Mouse (Mus musculus): ENCODE measurements around the gene Qtrt2. TPM values are rescaled to one million over a fixed set of nuclear protein-coding genes. Genes with fewer than 3 reads are reported as not detected.

Qtrt2 gene
- total RNA-seq, 4 experiments from 2014 or later = 6.4 to 16.6 (median 13.0) TPM

DNA sequence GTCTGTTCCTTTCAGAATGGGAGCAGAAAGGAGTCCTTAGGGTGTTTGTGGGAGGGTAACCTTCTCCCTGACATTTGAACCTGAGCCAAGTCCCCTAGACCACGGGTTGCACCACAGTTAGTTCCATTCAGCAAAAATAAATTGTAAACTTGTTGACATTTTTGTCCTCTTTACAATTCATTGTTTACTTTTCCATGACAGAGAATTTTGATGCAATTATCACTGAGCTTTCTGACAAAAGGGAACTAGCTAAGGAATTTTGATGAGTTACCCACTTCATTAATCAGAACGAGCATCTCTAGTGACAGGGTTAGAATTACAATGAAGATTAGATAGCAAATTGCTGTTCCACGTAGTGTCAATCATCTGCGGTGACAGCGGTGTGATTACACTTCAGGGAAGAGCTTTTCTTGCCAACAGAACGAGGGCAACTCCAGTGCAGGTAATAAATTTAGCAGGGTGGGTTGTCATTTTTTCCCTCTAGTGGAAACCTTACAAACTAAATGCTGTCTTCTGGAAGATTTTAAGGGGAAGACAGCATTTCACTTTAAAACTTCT lies 1.5 kb downstream of the Qtrt2 start:
- no peak for DNase-seq (ENCODE audit: low spot score)

DNA sequence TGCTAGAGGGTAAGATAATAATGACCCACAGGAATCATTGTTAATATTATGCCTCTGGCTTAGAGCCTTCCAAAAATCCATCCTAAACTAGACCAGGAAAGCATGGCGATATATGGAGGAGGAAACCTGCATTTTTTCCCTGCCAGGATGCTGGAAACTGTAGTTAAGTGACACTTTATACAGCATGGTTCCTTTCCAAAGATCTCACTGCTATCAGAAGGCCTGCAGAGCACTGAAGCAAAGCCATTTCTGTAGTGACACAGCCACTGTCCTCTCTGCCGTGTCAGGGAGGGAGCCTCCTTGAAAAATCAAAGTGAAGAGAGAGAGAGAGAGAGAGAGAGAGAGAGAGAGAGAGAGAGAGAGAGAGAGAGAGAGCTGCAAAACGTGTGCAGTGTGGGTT lies 4.0 kb downstream of the Qtrt2 start:
- no peak for DNase-seq (ENCODE audit: low spot score)

DNA sequence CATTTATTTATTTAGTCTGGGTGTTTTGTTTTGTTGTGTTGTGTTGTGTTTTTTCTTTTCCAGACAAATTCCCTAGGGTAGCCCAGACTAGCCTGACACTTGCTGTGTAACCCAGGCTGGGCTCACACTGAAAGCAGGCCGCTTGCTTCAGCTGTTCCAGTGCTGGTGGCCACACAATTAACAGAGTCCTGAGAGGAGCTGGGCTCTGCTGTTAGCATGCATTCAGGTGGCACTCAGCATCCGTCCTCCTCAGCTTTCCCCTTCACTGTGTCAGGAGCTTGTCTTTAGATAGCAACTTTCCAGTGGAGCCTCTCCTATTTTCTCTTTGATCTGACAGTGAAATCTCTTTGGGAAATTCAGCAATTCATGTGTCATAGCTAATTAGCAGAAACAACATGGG lies 4.6 kb downstream of the Qtrt2 start:
- DNase-seq (ENCODE audit: low spot score) = no peak

DNA sequence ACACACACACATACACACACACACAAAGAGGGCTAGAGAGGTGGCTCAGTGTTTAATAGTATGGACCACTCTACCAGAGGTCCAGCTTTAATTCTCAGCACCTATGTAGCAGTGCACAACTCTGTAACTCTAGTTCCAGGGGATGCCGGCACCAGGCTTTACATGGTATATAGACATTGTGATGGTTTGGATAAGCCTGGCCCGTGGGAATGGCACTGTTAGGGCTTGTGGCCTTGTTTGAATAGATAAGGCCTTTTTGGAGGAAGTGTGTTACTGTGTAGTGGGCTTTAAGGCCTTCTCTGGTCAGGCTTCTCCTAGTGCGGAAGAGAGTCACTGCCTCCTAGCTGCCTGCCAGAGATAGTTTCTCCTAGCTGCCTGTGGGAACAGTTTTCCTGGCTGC lies 7.7 kb downstream of the Qtrt2 start:
- no peak for DNase-seq (ENCODE audit: low spot score)

DNA sequence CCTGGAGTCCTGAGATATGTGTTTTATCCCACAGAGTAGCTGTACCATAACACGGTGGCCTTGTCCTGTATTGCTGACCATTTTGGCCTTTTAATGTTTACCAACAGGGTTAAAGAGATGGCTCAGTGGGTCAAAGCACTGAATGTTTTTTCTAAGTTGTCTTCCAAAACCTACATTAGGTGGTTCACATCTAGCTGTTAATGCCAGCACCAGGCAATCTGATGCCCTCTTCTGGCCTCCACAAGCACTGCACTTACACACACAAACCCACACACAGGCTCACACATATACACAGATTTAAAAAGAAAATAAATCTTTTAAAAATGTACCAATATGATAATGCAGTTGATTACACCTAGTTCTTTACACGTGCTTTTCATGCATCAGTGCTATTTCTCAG lies 17.7 kb downstream of the Qtrt2 start:
- DNase-seq (ENCODE audit: low spot score) = no peak

DNA sequence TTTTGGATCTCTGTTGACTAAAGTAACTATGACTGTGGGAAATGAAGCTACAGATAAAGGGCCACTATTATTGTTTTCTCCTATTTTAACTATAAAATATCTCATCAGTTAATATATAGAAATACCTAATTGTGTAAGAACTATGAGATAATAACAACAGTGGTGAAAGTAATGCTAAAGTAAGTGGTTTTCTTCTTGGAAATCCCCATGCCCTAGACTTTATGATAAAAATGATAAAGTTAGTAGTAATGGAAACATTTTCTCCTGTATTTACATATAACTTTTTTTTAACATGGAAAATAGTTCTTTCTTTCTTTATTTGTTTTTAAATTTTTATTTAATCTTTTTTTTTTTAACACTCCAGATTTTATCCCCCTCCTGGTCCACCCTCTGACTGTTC lies 26.0 kb downstream of the Qtrt2 start:
- DNase-seq (ENCODE audit: low spot score) = no peak

DNA sequence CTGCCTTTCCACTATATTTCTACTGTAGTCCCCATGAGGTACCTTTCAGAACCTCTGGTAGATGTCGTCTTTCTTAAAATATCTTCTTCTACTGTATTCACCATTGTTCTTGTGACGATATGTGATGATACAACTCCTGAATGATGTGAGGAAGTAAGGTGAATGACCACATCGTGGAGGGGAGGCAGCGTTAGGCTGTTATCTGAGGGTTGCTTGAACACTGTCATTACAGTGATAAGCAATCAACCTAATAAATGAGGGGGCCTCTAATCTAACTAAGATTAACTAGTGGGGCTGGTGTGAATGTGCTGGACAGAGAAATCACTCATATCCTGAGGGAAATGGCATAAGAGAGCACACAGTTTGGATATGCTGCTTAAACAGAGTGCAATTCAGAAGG lies 26.5 kb downstream of the Qtrt2 start:
- no peak for DNase-seq (ENCODE audit: low spot score)

DNA sequence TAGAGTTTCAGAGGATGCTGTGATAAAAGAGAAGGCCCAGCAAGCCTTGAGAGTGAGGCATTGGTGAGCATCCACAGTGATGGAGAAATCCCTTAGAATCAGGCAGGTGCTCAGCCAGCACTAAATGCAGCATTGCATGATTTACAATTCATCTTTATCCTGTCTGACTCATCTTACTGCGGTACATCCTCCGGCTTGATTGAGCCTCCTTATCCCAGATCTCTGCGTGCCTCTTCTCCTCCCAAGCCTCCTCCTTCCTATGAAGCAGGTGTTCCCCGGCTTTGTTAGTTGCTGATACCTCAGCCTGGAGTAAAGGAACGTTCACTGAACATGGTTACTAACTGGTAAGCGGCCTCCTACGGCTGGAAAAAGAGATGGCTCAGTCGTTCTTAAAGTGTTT lies 32.1 kb downstream of the Qtrt2 start:
- DNase-seq (ENCODE audit: low spot score) = no peak

DNA sequence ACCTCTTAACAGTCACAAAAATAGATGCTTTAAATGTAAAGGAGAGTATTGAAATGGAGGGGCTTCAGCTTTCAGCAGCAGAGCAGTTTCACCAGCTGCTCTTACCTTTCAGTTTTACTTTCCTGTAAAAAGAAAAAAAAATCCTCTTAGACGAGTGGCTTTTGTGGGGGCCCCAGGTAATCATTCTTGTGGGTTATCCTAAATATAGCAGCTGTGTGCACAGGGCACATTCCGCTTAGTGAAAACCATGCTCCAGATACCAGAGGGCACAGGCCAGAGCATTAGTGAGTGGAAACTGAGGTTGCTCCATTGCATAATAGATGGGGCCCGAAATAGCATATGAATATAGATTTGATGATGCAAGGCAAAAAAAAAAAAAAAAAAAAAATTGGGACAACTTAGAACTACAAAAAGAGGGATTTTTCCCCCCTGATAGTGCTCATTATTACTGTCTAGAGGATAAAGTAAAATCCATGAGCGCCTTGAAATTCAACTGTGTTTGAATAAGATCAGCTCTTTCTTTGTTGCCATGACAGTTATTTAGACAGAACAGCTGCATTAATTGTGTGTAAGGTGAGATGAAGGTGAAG lies 35.8 kb downstream of the Qtrt2 start:
- DNase-seq (ENCODE audit: low spot score) = no peak

DNA sequence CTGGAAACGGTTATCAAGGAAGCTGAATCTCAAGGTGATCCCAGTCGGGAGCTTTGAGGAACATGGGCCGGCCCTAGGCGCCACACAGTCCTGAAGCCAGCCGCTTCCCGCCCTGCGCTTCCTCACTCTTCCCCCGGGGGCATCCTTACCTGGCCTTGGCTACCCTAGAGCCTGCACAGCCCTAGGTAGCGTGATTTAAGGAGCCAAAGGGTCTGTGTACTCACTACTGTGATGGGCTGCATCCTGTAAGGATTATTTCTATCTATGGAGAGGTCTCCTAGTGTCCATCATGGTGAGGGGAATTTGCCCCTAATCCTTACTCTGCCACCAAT lies 36.6 kb downstream of the Qtrt2 start:
- no peak for DNase-seq (ENCODE audit: low spot score)

DNA sequence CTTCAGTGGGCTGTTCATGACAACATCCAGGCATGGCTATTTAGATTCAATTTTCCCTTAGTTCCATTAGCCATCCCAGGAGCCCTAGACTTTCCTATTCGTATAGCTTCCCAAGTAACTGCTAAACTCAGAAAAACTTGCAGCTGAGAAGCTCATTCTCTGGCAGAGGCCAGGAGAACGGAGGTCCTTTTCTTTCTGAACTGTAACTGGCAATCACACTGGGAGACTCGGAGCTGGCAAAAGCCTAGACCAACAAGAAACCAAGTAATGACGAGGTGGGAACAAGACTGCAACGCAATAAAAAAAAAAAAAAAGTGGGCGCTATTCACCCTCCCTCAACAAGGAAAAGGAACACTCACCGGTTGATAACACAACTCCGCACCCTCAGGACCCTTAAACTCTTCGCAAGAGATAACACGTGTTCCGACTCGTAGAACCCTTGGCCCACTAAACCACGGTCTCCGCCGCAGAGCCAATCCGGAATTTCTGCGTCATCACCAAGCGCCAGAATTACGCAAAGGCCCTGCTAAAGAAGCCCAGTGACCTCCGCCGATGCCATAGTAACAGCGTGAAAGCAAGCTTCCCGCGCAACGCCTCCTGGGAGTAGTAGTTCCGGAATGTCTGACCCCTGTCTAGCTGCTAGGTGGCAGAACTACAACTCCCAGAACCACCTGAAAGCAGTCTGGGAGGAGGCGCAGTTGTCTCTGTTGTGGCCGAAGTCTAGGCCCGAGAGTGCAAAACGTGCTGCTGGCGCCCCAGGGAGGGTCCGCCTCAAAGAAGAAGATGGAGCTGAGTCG lies 37.2 kb downstream of the Qtrt2 start, which contains the start of gene Ccdc191:
TSS of gene Ccdc191 (plus strand) at position 593 of the 797 bp plus-strand sequence.
- DNase-seq (ENCODE audit: low spot score) = peak; percentile 100

DNA sequence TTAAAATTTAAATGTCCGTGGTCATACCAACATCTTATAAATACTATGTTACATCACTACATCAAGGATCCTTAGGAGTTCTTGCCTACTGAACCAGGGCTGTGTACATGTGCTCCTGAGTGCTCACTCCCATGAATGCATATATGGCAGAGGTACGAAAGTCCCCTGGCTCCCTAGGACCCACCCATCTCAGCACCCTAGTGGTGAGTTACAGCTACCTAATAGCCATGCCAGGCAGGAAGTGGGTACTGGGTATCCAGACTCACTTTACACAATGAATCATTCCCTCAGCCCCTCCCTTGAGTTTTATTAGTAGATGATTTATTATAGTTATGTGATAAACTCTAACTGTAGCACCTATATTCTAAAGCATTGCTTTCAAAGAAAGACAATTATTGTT lies 44.3 kb downstream of the Qtrt2 start:
- no peak for DNase-seq (ENCODE audit: low spot score)

DNA sequence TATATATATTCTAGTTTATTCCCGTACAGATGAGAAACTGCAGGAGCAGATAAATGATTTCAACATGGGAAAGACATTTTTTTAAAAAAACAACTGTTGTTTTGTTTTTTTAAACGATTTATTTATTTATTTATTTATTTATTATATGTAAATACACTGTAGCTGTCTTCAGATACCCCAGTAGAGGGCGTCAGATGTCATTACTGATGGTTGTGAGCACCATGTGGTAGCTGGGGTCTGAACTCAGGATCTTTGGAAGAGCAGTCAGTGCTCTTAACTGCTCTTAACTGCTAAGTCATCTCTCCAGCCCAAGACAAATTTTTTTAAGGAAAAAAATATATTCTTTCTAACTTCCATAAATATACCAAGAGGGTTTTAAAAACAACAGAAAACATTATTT lies 45.0 kb downstream of the Qtrt2 start:
- no peak for DNase-seq (ENCODE audit: low spot score)

DNA sequence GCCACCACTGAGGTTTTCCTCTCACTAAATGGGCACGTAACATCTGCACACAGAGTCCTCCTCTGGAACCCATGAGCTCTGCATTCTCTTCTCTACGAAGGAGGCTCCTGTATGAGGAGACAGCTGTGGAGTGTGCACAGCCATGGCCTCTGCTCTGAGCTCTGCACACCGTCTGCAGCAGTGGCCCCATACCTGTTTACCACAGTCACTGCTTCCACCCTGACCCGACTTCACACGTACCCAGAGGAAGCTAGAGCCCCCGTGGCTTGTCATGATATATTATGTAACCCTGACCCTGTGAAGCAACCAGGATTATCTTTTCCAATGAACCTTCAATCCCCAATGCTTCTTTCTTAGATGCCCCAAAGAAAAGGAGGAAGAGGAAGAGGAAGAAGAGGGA lies 46.8 kb downstream of the Qtrt2 start:
- DNase-seq (ENCODE audit: low spot score) = no peak

DNA sequence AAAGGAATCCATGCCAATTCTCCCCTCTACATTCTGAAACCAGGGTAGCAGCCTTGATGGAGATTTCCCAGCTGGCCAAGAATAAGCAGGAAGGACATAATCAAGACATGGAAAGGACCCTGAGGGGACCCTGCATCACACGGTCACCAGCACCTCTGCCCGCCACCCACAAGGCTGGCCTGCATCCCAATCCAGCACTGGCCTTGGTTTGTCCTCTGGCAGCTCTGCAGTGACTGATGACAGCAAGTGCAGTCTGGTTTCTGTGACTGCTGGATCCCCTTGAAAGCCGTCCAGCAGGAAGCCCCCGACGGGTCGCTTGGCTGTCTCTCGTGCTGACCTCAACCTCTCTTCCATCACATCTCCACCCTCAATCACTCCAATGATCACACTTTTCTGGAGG lies 55.2 kb downstream of the Qtrt2 start:
- no peak for DNase-seq (ENCODE audit: low spot score)

DNA sequence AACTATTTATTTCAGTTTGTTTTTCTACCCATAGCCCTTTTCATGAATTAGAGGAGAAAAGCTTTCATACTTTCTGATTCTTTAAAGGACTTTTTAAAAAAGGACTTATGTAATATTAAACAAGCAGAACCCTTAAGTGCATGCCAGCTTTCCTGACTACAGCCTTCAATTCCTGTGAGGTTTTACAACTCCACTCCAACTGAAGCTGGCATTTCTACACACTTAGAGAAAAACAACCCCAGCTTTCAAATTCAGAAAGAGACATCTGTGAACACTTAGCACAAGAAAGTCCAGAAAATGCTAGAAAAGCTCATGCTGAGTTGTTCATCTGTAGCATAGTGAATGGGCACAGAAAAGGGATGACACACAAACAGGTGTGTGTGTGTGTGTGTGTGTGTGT lies 56.8 kb downstream of the Qtrt2 start:
- no peak for DNase-seq (ENCODE audit: low spot score)

DNA sequence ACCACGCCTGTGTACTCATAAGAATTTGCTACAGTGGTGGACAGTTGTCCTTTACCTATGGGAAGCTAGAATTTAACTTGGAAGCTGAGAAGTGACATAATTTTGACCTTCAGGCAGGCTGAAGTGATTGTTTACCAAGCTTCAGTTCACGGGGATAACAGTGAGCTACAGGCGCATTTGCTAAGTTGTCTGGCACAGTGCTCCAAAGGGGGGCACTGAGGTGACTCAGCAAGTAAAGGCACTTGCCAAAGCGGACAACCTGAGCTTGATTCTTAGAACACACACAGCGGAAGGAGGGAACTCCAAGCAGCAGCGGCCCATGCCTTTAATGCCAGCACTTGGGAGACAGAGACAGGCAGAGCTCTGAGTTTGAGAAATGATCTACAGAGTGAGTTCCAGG lies 66.0 kb downstream of the Qtrt2 start:
- no peak for DNase-seq (ENCODE audit: low spot score)

DNA sequence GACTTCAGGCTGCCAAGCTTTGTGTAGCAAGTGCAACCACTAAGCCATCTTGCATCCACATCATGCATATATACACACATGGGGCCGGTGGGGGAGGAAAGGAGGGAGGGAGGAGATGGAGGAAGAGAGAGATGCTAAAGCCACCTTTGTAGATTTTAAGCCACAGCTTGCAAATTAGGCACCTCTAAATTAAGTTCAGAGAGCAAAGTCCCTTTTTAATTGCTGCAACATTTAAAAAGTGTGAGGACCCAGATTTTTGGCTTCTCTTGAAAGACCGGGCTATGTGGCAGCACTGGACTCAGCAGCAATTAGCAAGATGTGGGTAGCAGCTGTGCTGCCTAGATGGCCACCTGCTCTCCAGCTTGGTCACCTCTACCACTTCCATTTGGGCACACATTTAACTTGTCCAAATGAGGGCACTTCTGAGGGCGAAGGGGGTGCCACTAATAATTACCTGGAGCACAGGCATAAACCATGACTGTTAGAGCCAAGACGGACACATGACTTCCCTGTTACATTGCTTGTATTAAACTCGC lies 67.6 kb downstream of the Qtrt2 start:
- DNase-seq (ENCODE audit: low spot score) = no peak

DNA sequence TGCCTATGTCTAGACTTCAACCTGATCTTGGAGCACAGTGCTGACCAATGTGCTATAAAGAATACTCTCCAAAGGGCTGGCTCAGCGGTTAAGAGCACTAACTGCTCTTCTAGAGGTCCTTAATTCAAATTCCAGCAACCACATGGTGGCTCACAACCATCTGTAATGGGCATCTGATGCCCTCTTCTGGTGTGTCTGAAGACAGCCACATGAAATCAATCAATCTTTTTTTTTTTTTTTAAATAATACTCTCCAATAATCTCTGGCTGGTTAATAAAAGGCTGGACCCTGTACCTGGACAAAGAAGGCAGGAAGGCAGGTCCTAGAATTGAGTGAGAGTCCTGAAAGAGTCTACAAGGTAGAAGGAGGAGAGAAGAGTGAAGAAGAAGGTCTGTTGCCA lies 76.8 kb downstream of the Qtrt2 start:
- DNase-seq (ENCODE audit: low spot score) = no peak

DNA sequence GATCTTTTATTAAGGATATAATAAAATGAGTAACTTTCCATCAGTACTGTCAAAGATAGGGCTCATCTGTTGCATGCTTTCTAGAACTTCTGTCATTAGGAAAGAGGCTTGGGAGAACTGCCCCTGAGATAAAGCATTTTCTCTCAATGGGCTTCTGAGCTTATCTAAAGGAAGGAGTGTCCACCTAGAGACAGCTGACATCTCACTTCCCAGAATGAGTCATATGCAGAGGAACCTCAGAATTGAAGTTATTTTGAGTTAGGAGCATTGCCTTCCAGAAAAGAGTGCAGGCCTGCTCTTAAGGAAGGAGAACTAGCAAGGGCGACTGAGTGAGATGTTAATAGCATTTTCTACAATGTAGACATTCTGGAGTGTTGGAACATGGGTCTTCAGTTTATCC lies 85.4 kb downstream of the Qtrt2 start:
- DNase-seq (ENCODE audit: low spot score) = no peak

DNA sequence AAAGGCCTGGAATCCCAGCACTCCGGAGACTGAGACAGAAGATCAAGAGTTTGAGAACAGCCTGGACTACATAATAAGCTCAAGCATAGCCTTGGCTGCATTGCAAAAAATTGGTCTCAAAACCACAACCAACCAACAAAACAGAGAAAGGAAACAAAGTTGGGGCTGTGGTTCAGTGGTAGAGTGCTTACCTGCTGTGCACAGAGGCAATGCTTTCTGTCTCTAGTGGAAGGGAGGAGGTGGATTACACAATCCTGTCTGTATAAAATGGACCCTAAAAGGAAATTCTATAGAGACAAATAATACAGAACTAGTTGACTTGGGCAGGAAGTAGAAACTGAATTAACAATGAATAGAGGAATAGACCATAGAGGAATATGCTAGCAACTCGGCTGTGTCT lies 94.7 kb downstream of the Qtrt2 start:
- DNase-seq (ENCODE audit: low spot score) = no peak

DNA sequence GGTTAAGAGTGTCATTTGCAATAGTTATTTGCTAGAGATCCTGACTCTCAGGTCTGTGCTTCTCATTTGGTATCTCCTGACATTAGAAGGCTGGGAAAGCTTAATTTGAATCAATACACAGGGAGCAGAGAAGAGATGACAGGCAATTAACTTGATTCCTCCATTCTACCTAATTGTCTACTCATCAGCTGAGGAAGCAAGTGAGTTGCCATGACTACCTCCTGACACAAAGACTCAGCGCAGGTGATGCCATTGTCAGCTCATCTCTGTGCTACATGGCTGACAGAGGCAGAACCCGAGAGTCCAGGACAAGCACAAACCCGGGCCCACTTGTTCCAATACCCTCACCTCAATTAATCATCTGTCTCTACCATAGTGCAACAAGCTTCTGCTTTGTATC lies 99.1 kb downstream of the Qtrt2 start:
- no peak for DNase-seq (ENCODE audit: low spot score)

DNA sequence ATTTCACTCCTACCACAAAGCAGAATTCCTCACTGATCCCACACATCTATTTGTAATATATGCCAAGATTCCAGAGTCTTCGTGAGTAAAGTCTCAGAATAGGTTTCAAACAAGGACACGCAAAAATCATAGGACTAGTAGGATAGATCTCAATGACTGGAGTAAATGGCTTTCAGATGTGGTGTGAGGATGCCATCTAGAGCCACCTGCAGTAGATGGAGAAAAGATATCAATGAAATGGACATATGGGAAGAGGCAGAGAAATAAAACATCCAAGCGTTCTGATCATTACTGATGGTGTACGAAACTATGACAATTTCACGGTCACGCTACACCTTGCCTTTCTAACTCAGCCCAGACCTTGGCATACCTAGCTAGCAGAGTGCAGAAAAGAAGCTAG lies 108.2 kb downstream of the Qtrt2 start:
- DNase-seq (ENCODE audit: low spot score) = no peak
